Mouse (Mus musculus): ENCODE data around the gene Synpr. TPM values are rescaled to one million over a fixed set of nuclear protein-coding genes. Genes with fewer than 3 reads are reported as not detected.

Synpr gene
- polyA plus RNA-seq, 1 experiment from 2014 or later, result 2.9 TPM

DNA sequence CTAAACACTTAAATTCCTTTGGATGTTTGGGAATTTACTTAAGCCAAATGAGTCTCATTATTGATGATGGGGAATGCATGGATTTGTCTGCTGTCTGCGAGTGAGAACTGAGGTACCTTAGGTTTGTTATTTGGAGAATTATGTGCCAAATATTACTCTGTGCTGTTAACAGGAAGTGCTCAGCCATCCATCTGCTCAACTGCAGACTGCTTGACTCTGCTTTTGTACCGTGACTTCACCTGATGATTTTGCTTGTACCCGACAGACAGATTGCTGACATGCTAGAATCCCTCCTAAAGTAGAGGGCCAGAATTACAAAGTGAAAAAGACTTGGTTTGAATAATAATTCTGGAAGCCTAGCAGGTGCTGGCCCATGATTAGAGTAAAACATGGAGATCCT lies 9.6 kb downstream of the Synpr start:
- ATAC-seq (ENCODE audit: insufficient number of reproducible peaks, insufficient read depth, low FRiP score, low TSS enrichment, low read depth), result no peak
- H3K4me1 ChIP-seq, result no peaks in the 10 kb centered on the region
- H3K27ac ChIP-seq, result no peak overlapping the region
- no peaks in the 10 kb centered on the region for H3K9me3 ChIP-seq
- no peaks in the 10 kb centered on the region for H3K36me3 ChIP-seq
- H3K9ac ChIP-seq, result no peak overlapping the region
- WGBS, result 79% methylated on average over 3 of the region's 3 CpGs
- H3K4me3 ChIP-seq, result no peak overlapping the region
- no peaks in the 10 kb centered on the region for H3K27me3 ChIP-seq
- no peak overlapping the region for H3K4me2 ChIP-seq

GRCm38 (mm10) chr14:13314323-13314722 lies 29.7 kb downstream of the Synpr start:
- Histone ChIP-seq H3K4me2 (no peak overlapping the region), H3K4me3 (no peak overlapping the region), H3K4me1 (no peaks in the 10 kb centered on the region), H3K9ac (no peak overlapping the region), H3K9me3 (no peaks in the 10 kb centered on the region), H3K36me3 (no peaks in the 10 kb centered on the region), H3K27me3 (no peaks in the 10 kb centered on the region), H3K27ac (no peak overlapping the region)
- no peak for ATAC-seq (ENCODE audit: insufficient number of reproducible peaks, insufficient read depth, low FRiP score, low TSS enrichment, low read depth)
- 75% methylated on average over 1 of the region's 1 CpGs for WGBS

DNA sequence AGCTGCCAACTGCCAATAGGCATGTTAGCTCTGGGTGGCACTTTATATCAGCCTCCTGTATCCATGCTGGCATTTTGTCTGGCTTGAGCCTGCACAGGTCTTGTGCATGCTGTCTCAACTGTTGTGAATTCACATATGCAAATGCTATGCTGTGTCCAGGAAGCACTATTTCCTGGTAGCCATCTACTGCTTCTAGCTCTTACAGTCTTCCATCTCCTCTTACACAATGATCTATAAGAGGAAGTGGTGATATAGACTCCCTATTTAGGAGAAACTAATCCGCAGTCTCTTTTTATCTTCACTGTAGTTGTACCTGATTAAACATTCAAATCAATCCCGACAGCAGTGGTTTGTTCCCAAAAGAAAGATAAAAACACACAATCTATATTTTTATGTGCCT lies 43.9 kb downstream of the Synpr start:
- WGBS, result 87% methylated on average over 2 of the region's 2 CpGs

DNA sequence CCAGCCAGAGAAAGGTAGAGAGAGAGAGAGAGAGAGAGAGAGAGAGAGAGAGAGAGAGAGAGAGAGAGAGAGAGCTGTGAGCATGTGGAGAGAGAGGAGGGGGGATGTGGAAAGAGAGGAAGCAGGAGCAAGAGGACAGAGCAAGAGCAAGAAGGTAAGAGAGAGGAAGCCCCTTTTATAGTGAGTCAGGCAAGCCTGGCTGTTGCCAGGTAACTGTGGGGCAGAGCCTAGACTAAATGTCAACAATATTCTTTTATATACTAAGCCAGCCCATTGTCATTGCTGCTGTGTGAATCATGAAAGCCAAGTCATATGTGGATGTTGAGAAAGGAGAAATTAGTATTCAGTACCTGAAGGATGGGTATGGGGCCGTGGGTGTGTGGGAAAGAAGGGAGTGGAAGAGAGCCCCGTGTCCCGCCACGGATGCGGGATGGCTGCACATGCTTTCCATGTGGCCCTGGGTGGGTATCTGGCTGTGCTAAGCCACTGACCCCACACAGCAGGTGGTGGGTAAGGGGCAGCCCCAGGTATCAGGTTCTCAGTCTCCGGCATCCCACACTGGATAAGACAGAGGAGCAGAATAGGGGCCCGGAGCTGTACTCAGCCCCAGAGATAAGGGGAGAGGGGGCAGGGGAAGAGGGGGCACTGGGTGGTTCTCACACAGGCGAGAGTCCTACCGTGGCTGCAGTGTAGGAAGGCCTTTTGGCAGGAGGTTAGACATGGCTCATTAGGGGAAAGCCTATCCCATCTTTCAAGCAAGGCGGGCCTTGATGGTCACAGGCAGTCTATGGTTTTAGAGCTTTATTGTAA lies 48.1 kb downstream of the Synpr start:
- Histone ChIP-seq H3K27me3 (no peaks in the 10 kb centered on the region), H3K4me1 (no peaks in the 10 kb centered on the region), H3K9me3 (no peaks in the 10 kb centered on the region), H3K4me2 (no peak overlapping the region), H3K27ac (no peak overlapping the region), H3K4me3 (no peak overlapping the region), H3K36me3 (no peaks in the 10 kb centered on the region), H3K9ac (no peak overlapping the region)
- no peak for ATAC-seq (ENCODE audit: insufficient number of reproducible peaks, insufficient read depth, low FRiP score, low TSS enrichment, low read depth)
- WGBS, result 63% methylated on average over 10 of the region's 10 CpGs

More for the DNA sequence above, 43.9 kb downstream of the Synpr start:
- Histone ChIP-seq H3K4me2 (no peak overlapping the region), H3K4me1 (no peaks in the 10 kb centered on the region), H3K9ac (no peak overlapping the region), H3K27me3 (no peaks in the 10 kb centered on the region), H3K36me3 (no peaks in the 10 kb centered on the region), H3K4me3 (no peak overlapping the region), H3K9me3 (no peaks in the 10 kb centered on the region), H3K27ac (no peak overlapping the region)
- ATAC-seq (ENCODE audit: insufficient number of reproducible peaks, insufficient read depth, low FRiP score, low TSS enrichment, low read depth), result no peak

DNA sequence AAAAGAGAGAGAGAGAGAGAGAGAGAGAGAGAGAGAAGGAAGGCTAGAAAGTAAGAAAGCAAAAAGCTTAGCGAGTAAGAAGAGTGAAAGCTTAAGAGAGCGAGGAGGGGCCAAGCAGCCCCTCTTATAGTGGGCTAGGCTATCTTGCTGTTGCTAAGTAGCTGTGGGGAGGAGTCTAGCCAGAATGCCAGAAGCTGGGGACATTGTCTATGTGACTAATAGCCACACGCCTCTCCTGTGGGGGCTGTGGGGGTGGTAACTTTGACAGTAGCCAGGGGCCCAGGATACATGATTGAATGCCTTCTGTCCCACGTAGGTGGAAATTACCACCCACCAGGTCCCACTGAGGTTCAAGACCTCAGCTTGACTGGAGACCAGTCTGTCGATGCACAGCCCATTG lies 48.8 kb downstream of the Synpr start:
- Histone ChIP-seq H3K9me3 (no peaks in the 10 kb centered on the region), H3K4me2 (no peak overlapping the region), H3K4me3 (no peak overlapping the region), H3K4me1 (no peaks in the 10 kb centered on the region), H3K27me3 (no peaks in the 10 kb centered on the region), H3K36me3 (no peaks in the 10 kb centered on the region), H3K27ac (no peak overlapping the region), H3K9ac (no peak overlapping the region)
- WGBS, result 77% methylated on average over 5 of the region's 5 CpGs
- no peak for ATAC-seq (ENCODE audit: insufficient number of reproducible peaks, insufficient read depth, low FRiP score, low TSS enrichment, low read depth)

- no peaks in the 10 kb centered on the region for H3K36me3 ChIP-seq
- no peak overlapping the region for H3K9ac ChIP-seq
- no peaks in the 10 kb centered on the region for H3K4me1 ChIP-seq
- H3K27me3 ChIP-seq, result no peaks in the 10 kb centered on the region
- 43% methylated on average over 4 of the region's 4 CpGs for WGBS
- ATAC-seq (ENCODE audit: insufficient number of reproducible peaks, insufficient read depth, low FRiP score, low TSS enrichment, low read depth), result no peak
- H3K4me2 ChIP-seq, result no peak overlapping the region
- no peaks in the 10 kb centered on the region for H3K9me3 ChIP-seq
- no peak overlapping the region for H3K4me3 ChIP-seq
- H3K27ac ChIP-seq, result no peak overlapping the region
These were observed 51.6 kb downstream of the Synpr start for GRCm38 (mm10) chr14:13336162-13336561.

- H3K4me1 ChIP-seq, result no peaks in the 10 kb centered on the region
- H3K4me3 ChIP-seq, result no peak overlapping the region
- H3K4me2 ChIP-seq, result no peak overlapping the region
- WGBS, result 87% methylated on average over 4 of the region's 4 CpGs
- no peak overlapping the region for H3K9ac ChIP-seq
- H3K27me3 ChIP-seq, result no peaks in the 10 kb centered on the region
- no peak for ATAC-seq (ENCODE audit: insufficient number of reproducible peaks, insufficient read depth, low FRiP score, low TSS enrichment, low read depth)
- no peak overlapping the region for H3K27ac ChIP-seq
- H3K36me3 ChIP-seq, result no peaks in the 10 kb centered on the region
- no peaks in the 10 kb centered on the region for H3K9me3 ChIP-seq
These were observed 56.1 kb downstream of the Synpr start for GRCm38 (mm10) chr14:13340688-13341087.

DNA sequence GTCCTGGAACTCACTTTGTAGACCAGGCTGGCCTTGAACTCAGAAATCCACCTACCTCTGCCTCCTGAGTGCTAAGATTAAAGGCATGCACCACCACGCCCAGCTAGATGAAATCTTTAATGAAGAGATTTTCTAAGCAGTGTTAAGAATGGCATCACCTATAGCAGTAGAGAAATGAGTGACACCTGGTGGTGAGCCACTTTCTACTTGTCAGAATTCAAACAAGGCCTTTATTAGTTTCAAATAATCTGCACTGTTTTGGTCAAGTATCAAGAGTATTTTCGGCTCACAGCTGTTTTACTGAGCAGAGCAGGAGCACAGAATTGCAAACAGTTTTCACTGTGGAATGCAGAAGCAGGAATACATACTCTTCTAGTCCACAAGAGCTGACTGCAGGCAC lies 59.7 kb downstream of the Synpr start:
- 64% methylated on average over 2 of the region's 2 CpGs for WGBS
- no peak overlapping the region for H3K4me2 ChIP-seq
- no peaks in the 10 kb centered on the region for H3K4me1 ChIP-seq
- ATAC-seq (ENCODE audit: insufficient number of reproducible peaks, insufficient read depth, low FRiP score, low TSS enrichment, low read depth), result no peak
- no peaks in the 10 kb centered on the region for H3K27me3 ChIP-seq
- H3K9me3 ChIP-seq, result peaks cover 5% of the 10 kb centered on the region; the same call in 1 of the 2 replicates
- H3K27ac ChIP-seq, result no peak overlapping the region
- H3K36me3 ChIP-seq, result no peaks in the 10 kb centered on the region
- H3K4me3 ChIP-seq, result no peak overlapping the region
- H3K9ac ChIP-seq, result no peak overlapping the region

GRCm38 (mm10) chr14:13349170-13349865 lies 64.7 kb downstream of the Synpr start:
- no peak for ATAC-seq (ENCODE audit: insufficient number of reproducible peaks, insufficient read depth, low FRiP score, low TSS enrichment, low read depth)
- no peak overlapping the region for H3K27ac ChIP-seq
- WGBS, result 27% methylated on average over 4 of the region's 4 CpGs

DNA sequence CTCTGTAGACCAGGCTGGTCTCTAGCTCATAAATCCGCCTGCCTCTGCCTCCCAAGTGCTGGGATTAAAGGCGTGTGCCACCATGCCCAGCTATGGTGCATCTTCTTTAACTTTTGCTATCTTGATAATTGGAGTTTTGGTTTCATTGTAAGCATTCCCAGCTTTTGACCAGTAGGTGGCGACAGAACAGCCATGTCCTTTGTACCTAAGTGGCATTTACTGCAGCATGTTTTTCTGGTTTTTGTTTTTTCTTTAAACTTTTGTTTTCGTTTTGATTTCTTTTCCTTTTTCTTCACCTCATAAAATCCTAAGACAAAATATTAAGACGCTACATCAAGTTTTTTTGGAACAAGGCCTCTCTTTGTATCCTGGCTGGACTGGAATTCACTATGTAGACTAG lies 69.6 kb downstream of the Synpr start:
- no peak for ATAC-seq (ENCODE audit: insufficient number of reproducible peaks, insufficient read depth, low FRiP score, low TSS enrichment, low read depth)
- 24% methylated on average over 5 of the region's 5 CpGs for WGBS
- Histone ChIP-seq H3K9ac (no peak overlapping the region), H3K27me3 (no peaks in the 10 kb centered on the region), H3K27ac (no peak overlapping the region), H3K36me3 (no peaks in the 10 kb centered on the region), H3K9me3 (no peaks in the 10 kb centered on the region), H3K4me1 (no peaks in the 10 kb centered on the region), H3K4me3 (no peak overlapping the region), H3K4me2 (no peak overlapping the region)

More at GRCm38 (mm10) chr14:13349170-13349865, 64.7 kb downstream of the Synpr start:
- H3K36me3 ChIP-seq, result no peaks in the 10 kb centered on the region
- H3K9me3 ChIP-seq, result peaks cover 5% of the 10 kb centered on the region; the same call in 1 of the 2 replicates
- no peaks in the 10 kb centered on the region for H3K27me3 ChIP-seq
- H3K4me2 ChIP-seq, result no peak overlapping the region
- no peak overlapping the region for H3K9ac ChIP-seq
- H3K4me3 ChIP-seq, result no peak overlapping the region
- H3K4me1 ChIP-seq, result no peaks in the 10 kb centered on the region

DNA sequence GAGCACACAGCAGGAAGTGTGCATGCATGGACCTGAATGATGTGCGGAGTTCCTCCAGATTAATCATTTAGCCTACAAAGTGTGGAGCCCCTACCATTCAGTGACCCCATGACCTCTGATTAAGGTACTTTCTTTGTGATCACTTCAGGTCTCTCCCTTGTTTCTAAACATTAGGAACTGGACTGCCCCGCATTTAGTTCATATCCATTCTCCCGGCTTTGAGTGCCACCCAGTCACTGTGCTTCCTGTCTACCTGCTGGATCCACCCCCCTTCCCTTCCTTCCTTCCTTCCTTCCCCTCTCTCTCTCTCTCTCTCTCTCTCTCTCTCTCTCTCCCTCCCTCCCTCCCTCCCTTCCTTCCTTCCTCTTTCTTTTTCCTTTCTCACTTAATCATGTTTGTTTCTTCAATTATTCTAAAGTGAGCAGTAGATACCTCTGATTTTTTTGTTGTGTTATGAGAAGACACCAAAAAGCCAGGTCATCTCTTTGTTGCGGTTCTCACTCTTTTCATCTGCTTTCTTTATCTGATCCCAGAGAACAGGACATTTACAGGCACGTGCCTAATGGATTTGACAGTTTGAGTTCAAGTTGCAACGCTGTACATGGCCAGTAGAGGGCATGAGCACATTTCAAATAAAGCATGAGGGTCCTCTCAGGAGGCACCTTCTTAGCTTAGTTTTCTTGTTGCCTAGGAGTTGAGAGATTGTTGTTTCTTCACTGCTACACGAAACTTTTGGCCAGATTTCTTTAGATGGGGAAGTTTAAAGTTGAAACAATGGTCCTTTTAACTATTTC lies 71.2 kb downstream of the Synpr start:
- Histone ChIP-seq H3K4me3 (no peak overlapping the region), H3K9ac (no peak overlapping the region), H3K4me1 (no peaks in the 10 kb centered on the region), H3K4me2 (no peak overlapping the region), H3K27ac (no peak overlapping the region), H3K36me3 (no peaks in the 10 kb centered on the region), H3K9me3 (no peaks in the 10 kb centered on the region), H3K27me3 (no peaks in the 10 kb centered on the region)
- ATAC-seq (ENCODE audit: insufficient number of reproducible peaks, insufficient read depth, low FRiP score, low TSS enrichment, low read depth), result no peak
- WGBS, result 20% methylated on average over 7 of the region's 7 CpGs
